Mouse (Mus musculus): ENCODE data around the gene Kirrel3. TPM values are rescaled to one million over a fixed set of nuclear protein-coding genes. Genes with fewer than 3 reads are reported as not detected.

Kirrel3 gene
- polyA plus RNA-seq, 1 experiment from 2014 or later = 0.72 TPM

- Histone ChIP-seq H3K27me3 (replicated peaks; ENCODE audit: insufficient read depth, low read length) (no peaks in the 10 kb centered on the region), H3K9me3 (ENCODE audit: low read length) (no peaks in the 10 kb centered on the region), H3K9ac (replicated peaks; ENCODE audit: low read depth) (no peak overlapping the region), H3K27ac (ENCODE audit: low read length) (no peak overlapping the region), H3K36me3 (ENCODE audit: insufficient read depth, low read length) (no peaks in the 10 kb centered on the region), H3K4me2 (replicated peaks; ENCODE audit: low read depth, low read length) (no peak overlapping the region), H3K4me1 (ENCODE audit: insufficient read depth, low read depth, low read length) (no peaks in the 10 kb centered on the region), H3K4me3 (ENCODE audit: low read depth, low read length) (no peak overlapping the region)
- peak; percentile 28; the same call in 1 of the 2 replicates for ATAC-seq
- no peak for TF ChIP-seq CTCF (IDR thresholded peaks at IDR 0.05)
- TF ChIP-seq EP300 (IDR thresholded peaks at IDR 0.05) = no peak
- 30% methylated on average over 11 of the region's 11 CpGs for WGBS
- peak; percentile 11 for DNase-seq (ENCODE audit: low spot score)
These were observed 467.7 kb downstream of the Kirrel3 start for GRCm38 (mm10) chr9:34953420-34953819.

- Histone ChIP-seq H3K27me3 (replicated peaks; ENCODE audit: insufficient read depth, low read length) (no peaks in the 10 kb centered on the region), H3K4me3 (ENCODE audit: low read depth, low read length) (no peak overlapping the region), H3K36me3 (ENCODE audit: insufficient read depth, low read length) (no peaks in the 10 kb centered on the region), H3K27ac (ENCODE audit: low read length) (no peak overlapping the region), H3K9me3 (ENCODE audit: low read length) (no peaks in the 10 kb centered on the region), H3K9ac (replicated peaks; ENCODE audit: low read depth) (no peak overlapping the region), H3K4me1 (ENCODE audit: insufficient read depth, low read depth, low read length) (no peaks in the 10 kb centered on the region), H3K4me2 (replicated peaks; ENCODE audit: low read depth, low read length) (no peak overlapping the region)
- TF ChIP-seq EP300 (IDR thresholded peaks at IDR 0.05) (no peak), CTCF (IDR thresholded peaks at IDR 0.05) (peak; percentile 45)
- 61% methylated on average over 5 of the region's 5 CpGs for WGBS
- ATAC-seq (no peak), DNase-seq (ENCODE audit: low spot score) (no peak)
These were observed 468.5 kb downstream of the Kirrel3 start for GRCm38 (mm10) chr9:34954212-34954611.

GRCm38 (mm10) chr9:34956512-34956911 is 470.8 kb downstream of the Kirrel3 start:
- Histone ChIP-seq H3K4me1 (ENCODE audit: insufficient read depth, low read depth, low read length) (no peaks in the 10 kb centered on the region), H3K27me3 (replicated peaks; ENCODE audit: insufficient read depth, low read length) (no peaks in the 10 kb centered on the region), H3K4me2 (replicated peaks; ENCODE audit: low read depth, low read length) (no peak overlapping the region), H3K9me3 (ENCODE audit: low read length) (no peaks in the 10 kb centered on the region), H3K36me3 (ENCODE audit: insufficient read depth, low read length) (no peaks in the 10 kb centered on the region), H3K27ac (ENCODE audit: low read length) (no peak overlapping the region), H3K4me3 (ENCODE audit: low read depth, low read length) (no peak overlapping the region), H3K9ac (replicated peaks; ENCODE audit: low read depth) (no peak overlapping the region)
- no peak for TF ChIP-seq EP300 (IDR thresholded peaks at IDR 0.05)
- TF ChIP-seq CTCF (IDR thresholded peaks at IDR 0.05) = no peak
- DNase-seq (ENCODE audit: low spot score) (no peak), ATAC-seq (no peak)
- WGBS = 56% methylated on average over 3 of the region's 3 CpGs

GRCm38 (mm10) chr9:34957691-34958090 is 472.0 kb downstream of the Kirrel3 start:
- no peaks in the 10 kb centered on the region for H3K27me3 ChIP-seq (replicated peaks; ENCODE audit: insufficient read depth, low read length)
- 56% methylated on average over 6 of the region's 6 CpGs for WGBS
- no peak overlapping the region for H3K9ac ChIP-seq (replicated peaks; ENCODE audit: low read depth)
- no peaks in the 10 kb centered on the region for H3K9me3 ChIP-seq (ENCODE audit: low read length)
- no peaks in the 10 kb centered on the region for H3K36me3 ChIP-seq (ENCODE audit: insufficient read depth, low read length)
- ATAC-seq (no peak), DNase-seq (ENCODE audit: low spot score) (no peak)
- H3K27ac ChIP-seq (ENCODE audit: low read length) = no peak overlapping the region
- TF ChIP-seq CTCF (IDR thresholded peaks at IDR 0.05) (no peak), EP300 (IDR thresholded peaks at IDR 0.05) (no peak)
- no peak overlapping the region for H3K4me2 ChIP-seq (replicated peaks; ENCODE audit: low read depth, low read length)
- H3K4me1 ChIP-seq (ENCODE audit: insufficient read depth, low read depth, low read length) = no peaks in the 10 kb centered on the region
- no peak overlapping the region for H3K4me3 ChIP-seq (ENCODE audit: low read depth, low read length)

- Histone ChIP-seq H3K4me3 (ENCODE audit: low read depth, low read length) (no peak overlapping the region), H3K27ac (ENCODE audit: low read length) (no peak overlapping the region), H3K36me3 (ENCODE audit: insufficient read depth, low read length) (no peaks in the 10 kb centered on the region), H3K4me1 (ENCODE audit: insufficient read depth, low read depth, low read length) (no peaks in the 10 kb centered on the region), H3K4me2 (replicated peaks; ENCODE audit: low read depth, low read length) (no peak overlapping the region), H3K27me3 (replicated peaks; ENCODE audit: insufficient read depth, low read length) (no peaks in the 10 kb centered on the region), H3K9me3 (ENCODE audit: low read length) (no peaks in the 10 kb centered on the region), H3K9ac (replicated peaks; ENCODE audit: low read depth) (no peak overlapping the region)
- 76% methylated on average over 5 of the region's 5 CpGs for WGBS
- ATAC-seq (no peak), DNase-seq (ENCODE audit: low spot score) (no peak)
- TF ChIP-seq CTCF (IDR thresholded peaks at IDR 0.05) (no peak), EP300 (IDR thresholded peaks at IDR 0.05) (no peak)
These were observed 472.6 kb downstream of the Kirrel3 start for GRCm38 (mm10) chr9:34958183-34958830.

- TF ChIP-seq CTCF (IDR thresholded peaks at IDR 0.05) = no peak
- TF ChIP-seq EP300 (IDR thresholded peaks at IDR 0.05) = no peak
- H3K9me3 ChIP-seq (ENCODE audit: low read length) = no peaks in the 10 kb centered on the region
- WGBS = 35% methylated on average over 12 of the region's 12 CpGs
- no peak overlapping the region for H3K4me3 ChIP-seq (ENCODE audit: low read depth, low read length)
- DNase-seq (ENCODE audit: low spot score) (no peak), ATAC-seq (no peak)
- no peak overlapping the region for H3K9ac ChIP-seq (replicated peaks; ENCODE audit: low read depth)
- H3K4me2 ChIP-seq (replicated peaks; ENCODE audit: low read depth, low read length) = no peak overlapping the region
- no peak overlapping the region for H3K27ac ChIP-seq (ENCODE audit: low read length)
- no peaks in the 10 kb centered on the region for H3K4me1 ChIP-seq (ENCODE audit: insufficient read depth, low read depth, low read length)
- no peaks in the 10 kb centered on the region for H3K27me3 ChIP-seq (replicated peaks; ENCODE audit: insufficient read depth, low read length)
- H3K36me3 ChIP-seq (ENCODE audit: insufficient read depth, low read length) = no peaks in the 10 kb centered on the region
These were observed 475.0 kb downstream of the Kirrel3 start for GRCm38 (mm10) chr9:34960736-34961135.

Data from lung, postnatal 0 days (tissue).